Mouse (Mus musculus): ENCODE results near the gene S100a8. TPM values are rescaled to one million over a fixed set of nuclear protein-coding genes. Genes with fewer than 3 reads are reported as not detected.

Gene S100a8
- under 1 TPM in 1 of 2 experiments, not detected in 1; 0.79 TPM for total RNA-seq (2021)

GRCm38 (mm10) chr3:90668846-90669245 is at the start of gene S100a8:
S100a8 (plus strand) TSS chr3:90668978.
- intact Hi-C loops (cut with DNase I), result loop anchor here (5.0 kb wide), 1 partner anchor 33 kb away; no protein-coding TSS in a partner anchor
- peak in 1 of 2 experiments; percentile 42 for DNase-seq (ENCODE audit: extremely low spot score in 1 of 2, low spot score in 2 of 2)

DNA sequence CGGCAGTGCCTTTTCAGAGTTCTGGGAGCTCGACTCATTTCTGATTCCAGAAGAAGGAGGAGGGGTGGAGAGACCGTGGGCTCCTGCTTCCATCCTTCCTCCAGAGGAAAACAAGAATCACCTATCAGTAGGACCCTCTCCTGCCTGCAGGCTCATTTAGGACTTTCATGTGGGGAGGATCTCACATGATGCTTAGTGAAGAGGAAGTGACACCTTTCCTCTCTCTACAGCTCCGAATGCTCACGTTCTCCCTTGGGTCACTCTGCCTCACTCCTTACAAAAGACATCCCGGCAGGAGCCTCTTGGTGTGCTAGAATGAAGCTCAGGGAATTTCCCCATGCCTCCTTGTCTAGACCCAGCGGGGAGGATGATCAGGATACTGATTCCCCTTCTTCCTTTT is 47.2 kb upstream of the S100a8 start:
- DNase-seq (ENCODE audit: extremely low spot score in 1 of 2, low spot score in 2 of 2), result no peak

DNA sequence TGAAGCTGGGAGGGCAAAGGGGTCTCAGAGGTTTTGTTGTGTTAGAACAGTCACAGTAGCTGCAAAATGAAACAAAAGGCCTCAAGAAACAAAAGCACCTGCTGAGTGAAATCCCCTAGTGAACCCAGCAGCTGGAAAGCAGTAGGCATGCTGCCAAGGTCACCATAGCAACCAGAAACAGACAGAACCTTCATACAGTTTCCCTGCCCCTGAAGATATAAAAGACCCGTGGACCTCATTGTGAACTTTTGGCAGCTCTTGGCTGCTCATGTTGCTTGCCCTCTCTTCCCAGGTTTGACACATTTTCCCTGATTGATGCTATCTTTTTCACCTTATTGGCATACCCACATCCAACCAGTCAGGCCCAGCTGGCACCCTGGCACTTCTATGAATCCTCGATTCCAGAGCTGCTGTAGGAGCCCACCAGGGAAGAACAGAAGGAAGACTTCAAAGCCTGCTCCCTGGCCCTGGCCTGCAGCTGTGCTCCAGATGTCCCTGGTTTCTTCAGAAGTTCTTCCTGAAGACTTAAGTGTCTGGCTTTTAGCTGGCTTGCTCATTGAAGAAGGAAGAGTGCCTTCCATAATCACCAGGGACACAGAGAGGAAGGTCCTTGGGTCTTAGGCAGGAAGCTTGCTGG is 45.2 kb upstream of the S100a8 start:
- intact Hi-C loops (cut with DNase I), result no loop called here
- peak; percentile 55 to 82 for DNase-seq (ENCODE audit: extremely low spot score in 1 of 2, low spot score in 2 of 2)

More for the DNA sequence above, 47.2 kb upstream of the S100a8 start:
- intact Hi-C loops (cut with DNase I), result no loop called here

GRCm38 (mm10) chr3:90625496-90625895 is 43.3 kb upstream of the S100a8 start:
- intact Hi-C loops (cut with DNase I), result no loop called here
- DNase-seq (ENCODE audit: extremely low spot score in 1 of 2, low spot score in 2 of 2), result no peak

DNA sequence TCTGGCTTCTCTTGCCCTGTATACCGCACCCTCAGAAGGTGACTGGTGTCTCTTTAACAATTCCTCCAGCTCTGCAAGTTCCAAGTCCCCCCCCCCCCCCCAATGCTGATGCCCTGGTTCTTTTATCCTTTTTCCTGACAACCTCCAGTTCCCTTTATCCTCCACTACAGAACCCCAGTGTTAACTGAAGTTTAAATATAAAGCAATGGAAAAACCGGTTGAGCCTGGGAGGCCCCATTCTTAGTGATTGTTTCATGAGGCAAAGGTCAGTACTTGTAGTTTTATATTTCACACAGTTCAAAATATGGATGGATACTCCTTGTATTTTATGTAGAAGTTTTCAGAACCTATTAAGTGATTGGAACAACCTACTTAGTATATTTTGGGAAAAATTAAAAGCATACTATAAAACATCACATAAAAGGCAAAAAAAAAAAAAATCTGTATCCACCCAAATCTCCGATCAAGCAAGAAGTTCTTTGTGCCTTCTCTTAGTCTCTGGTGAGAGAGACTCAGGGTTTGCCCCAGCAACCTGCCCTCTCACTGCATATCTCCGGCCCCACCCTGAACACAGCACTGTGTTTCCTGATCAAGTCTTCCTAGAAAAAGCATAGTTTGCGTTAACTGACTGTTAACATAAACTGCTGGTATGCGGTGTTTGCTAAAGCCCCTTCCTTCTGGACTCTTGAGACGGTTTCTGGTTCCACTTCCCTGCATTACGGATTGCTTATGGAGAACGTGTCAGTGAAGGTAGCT is 42.3 kb upstream of the S100a8 start:
- intact Hi-C loops (cut with DNase I), result no loop called here
- DNase-seq (ENCODE audit: extremely low spot score in 1 of 2, low spot score in 2 of 2), result no peak

GRCm38 (mm10) chr3:90627366-90627765 is 41.4 kb upstream of the S100a8 start:
- intact Hi-C loops (cut with DNase I), result no loop called here
- DNase-seq (ENCODE audit: extremely low spot score in 1 of 2, low spot score in 2 of 2), result no peak

DNA sequence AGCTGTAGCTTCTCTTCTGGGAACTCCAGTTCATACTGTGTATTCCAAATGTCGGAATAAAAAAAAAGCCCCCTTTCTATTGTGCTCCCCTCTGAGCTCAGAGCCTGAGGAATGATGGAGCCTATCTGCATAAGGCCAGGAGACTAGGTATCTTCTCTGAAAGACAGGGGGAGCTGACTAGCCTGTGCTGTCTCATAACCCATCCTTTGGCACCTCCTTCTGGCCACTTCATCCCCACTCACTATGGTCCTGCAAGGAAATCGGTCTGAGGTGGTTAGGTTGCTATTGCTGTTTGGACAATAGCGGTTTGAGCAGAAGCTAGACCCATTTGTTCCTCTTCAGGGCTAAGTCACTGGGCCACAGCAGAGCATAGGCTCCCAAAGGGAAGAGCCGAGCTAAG is 41.0 kb upstream of the S100a8 start:
- DNase-seq (ENCODE audit: extremely low spot score in 1 of 2, low spot score in 2 of 2), result no peak
- intact Hi-C loops (cut with DNase I), result no loop called here

DNA sequence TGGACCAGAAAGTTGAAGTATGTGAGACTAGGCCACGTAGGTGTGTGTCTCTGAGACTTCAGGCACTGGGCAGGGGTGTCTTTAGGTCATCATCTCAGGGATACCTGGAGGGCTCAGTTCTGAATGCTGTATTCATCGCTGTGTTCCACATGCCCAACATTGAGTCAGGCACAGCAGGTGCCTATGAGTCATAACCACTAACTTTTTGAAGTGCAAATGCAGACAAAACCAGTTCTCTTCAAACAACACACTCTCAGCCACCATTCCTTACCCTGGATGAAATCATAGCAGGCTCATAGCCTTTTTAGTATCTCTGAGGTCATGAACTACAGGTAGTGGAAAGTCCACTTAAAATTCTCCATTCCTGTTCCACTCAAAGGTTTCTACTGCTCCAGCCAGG is 39.5 kb upstream of the S100a8 start:
- no peak for DNase-seq (ENCODE audit: extremely low spot score in 1 of 2, low spot score in 2 of 2)
- intact Hi-C loops (cut with DNase I), result no loop called here

- DNase-seq (ENCODE audit: extremely low spot score in 1 of 2, low spot score in 2 of 2), result no peak
- intact Hi-C loops (cut with DNase I), result no loop called here
Measured at GRCm38 (mm10) chr3:90631984-90632383, 36.8 kb upstream of the S100a8 start.

DNA sequence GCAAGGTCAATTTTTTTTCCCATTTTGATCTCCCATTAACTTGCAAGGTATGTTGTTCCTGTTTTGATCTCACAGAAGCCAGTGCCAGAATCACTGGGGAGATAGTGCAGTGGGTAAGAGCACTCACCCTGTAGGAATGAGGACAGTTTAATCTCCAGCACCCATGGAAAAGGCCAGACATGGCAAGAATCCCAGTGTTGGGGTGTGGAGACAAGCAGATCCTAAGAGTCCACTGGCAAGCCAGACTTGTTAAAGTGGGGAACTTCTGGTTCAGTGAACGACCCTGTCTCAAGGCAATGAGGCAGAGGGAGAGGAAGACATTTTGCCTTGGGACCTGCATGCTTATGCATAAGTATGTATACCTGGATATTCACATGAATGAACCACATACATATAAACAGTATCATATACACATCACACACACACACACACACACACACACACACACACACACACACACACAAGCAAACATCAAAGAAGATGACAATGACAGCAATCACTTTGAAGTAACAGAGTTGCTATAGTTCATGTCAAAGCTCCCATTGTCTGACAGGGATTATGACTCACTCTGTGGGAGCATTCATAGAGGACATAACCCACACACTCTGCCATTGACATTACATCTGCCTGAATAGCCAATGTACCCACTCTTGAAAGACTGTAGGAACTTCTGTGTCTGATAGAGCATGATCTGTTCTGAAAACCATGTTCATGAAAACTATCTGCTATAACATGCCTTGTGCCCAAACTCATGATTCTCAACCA is 30.1 kb upstream of the S100a8 start:
- DNase-seq (ENCODE audit: extremely low spot score in 1 of 2, low spot score in 2 of 2), result no peak
- intact Hi-C loops (cut with DNase I), result no loop called here

DNA sequence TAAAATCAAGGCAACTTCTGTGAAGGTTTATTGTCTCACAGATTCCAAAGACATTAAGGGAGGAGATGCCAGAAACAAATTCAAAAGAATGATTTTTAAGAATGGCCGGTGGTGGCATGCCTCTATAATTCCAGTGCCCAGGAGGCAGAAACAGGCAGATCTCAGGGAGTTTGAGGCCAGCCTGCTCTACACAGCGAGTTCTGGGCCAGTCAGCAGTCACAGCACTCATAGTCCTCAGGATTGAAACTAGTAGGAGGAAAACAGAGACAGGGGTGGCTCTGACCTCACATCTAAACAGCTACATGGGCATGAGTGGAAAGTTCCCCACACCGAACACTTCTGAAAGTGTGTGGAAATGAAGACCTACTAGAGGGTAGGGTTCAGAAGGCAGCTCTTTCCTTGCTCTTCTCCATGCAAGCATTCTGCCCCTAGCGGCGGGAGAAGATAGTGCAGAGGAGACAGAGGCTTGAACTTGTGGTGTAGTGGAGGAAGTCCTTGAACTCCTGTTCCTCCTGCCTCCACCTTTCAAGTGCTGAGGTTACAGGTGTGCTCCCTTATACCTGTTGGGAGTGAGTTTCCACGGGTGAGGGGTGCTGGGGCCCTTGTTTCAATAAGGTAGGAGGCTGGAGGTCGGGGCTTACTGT is 29.1 kb upstream of the S100a8 start:
- no peak for DNase-seq (ENCODE audit: extremely low spot score in 1 of 2, low spot score in 2 of 2)
- intact Hi-C loops (cut with DNase I), result no loop called here

DNA sequence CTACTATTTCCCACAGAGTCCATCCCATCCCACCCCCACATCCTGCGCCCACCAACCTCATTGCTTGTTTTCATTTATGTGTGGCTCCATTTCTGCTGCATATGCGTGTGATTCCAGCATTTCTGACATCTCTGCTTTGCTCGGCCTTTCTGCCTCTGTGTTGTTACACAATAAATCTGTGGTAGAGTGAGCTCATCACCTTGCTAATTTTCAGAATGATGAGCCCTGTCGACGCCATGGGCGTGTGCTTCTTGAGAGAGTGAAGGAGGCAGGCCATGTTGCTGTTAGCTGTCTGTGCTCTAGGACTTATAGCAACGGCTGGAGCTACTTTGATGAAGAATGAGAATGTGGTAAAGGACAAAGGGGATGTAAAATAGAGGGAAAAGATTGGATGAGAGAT is 27.8 kb upstream of the S100a8 start:
- intact Hi-C loops (cut with DNase I), result no loop called here
- DNase-seq (ENCODE audit: extremely low spot score in 1 of 2, low spot score in 2 of 2), result no peak

DNA sequence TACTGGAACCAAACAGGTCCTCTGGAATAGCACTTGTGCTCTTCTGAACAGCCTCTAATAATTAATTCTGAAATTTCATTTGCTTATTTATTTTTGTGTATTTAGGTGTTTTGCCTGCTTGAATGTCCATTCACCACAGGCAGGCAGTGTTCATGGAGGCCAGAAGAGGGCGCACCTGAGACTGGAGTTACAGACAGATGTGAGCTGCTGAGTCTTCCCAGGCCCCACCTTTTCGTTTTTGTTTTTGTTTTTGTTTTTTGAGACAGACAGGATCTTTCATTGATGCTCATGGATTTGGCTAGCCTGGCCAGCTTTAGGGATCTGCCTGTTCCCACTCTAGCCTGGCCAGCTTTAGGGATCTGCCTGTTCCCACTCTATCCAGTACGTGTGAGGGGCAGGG is 24.6 kb upstream of the S100a8 start:
- intact Hi-C loops (cut with DNase I), result no loop called here
- peak in 1 of 2 experiments; percentile 47 for DNase-seq (ENCODE audit: extremely low spot score in 1 of 2, low spot score in 2 of 2)

GRCm38 (mm10) chr3:90647291-90647690 is 21.5 kb upstream of the S100a8 start:
- no peak for DNase-seq (ENCODE audit: extremely low spot score in 1 of 2, low spot score in 2 of 2)
- intact Hi-C loops (cut with DNase I), result no loop called here

DNA sequence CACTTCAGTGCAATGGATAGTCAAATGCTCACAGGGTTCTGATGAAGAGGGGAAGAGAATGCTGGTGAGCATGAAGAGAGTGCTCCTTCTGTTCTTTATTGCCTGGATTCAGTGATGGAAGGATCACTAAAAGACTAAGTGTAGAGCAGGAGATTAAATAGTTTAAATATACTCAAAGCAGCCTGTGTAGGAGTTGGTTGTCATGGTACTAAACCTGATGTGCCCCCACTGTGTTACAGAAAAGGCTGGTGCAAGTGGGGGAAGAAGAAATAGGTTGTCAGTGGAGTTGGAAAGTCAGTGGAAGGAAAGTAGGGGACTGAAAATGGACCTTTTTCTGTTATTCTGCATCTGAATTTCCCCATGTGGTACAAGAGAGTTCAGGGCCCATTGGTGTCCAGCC is 19.8 kb upstream of the S100a8 start:
- intact Hi-C loops (cut with DNase I), result no loop called here
- DNase-seq (ENCODE audit: extremely low spot score in 1 of 2, low spot score in 2 of 2), result peak in 1 of 2 experiments; percentile 13

DNA sequence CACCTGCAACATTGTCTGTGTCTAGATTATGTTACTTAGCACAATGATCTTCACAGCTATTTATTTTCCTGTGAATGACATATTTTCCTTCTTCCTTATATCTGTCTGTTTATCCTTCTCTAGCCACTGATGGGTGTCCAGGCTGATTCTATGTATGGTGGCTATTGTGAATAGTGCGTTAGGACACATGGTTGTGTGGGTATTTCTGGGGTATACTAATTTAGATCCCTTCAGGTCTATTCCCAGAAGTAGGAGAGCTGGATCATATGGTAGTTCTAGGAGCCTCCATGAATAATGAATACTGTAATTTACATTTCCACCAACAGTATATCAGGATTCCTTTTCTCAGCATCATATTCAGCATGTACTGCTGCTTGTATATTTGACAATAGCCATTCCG is 18.9 kb upstream of the S100a8 start:
- intact Hi-C loops (cut with DNase I), result loop anchor here (5.0 kb wide), 2 partner anchors 63 to 143 kb away; partner anchors contain the start of gene Chtop
- DNase-seq (ENCODE audit: extremely low spot score in 1 of 2, low spot score in 2 of 2), result no peak

GRCm38 (mm10) chr3:90652878-90653508 is 15.8 kb upstream of the S100a8 start:
- DNase-seq (ENCODE audit: extremely low spot score in 1 of 2, low spot score in 2 of 2), result peak; percentile 75 to 84
- intact Hi-C loops (cut with DNase I), result loop anchor here (2.0 to 5.0 kb wide), 3 partner anchors 66 to 162 kb away; partner anchors contain the start of genes Chtop and Snapin

DNA sequence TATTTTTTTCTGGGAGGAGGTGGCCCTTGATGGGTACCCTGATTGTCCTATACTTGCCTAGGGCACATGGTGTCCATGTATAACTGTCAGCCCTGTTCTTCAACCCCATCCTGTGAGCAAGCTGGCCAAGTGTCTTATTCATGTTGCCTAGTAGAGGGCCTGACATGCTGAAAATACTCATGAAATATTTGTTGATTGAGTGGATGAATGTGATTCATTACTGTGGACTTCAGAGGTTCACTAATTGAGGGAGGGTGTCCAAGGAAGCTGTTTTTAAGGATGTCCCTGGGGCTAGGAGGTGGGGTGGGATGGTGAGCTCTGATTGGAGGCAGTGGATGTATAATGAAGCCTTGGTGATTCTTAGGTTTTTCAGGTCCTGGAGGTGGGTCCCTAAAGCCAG is 15.1 kb upstream of the S100a8 start, which contains the start of gene S100a7a:
Gene S100a7a (plus strand): TSS at position 301 of the 400 bp plus-strand sequence.
- intact Hi-C loops (cut with DNase I), result loop anchor here (2.0 to 5.0 kb wide), 3 partner anchors 66 to 163 kb away; partner anchors contain the start of genes Chtop and Snapin
- no peak for DNase-seq (ENCODE audit: extremely low spot score in 1 of 2, low spot score in 2 of 2)

All from left cerebral cortex, postnatal 10 days (tissue).